Mouse (Mus musculus) intestine, embryonic 16.5 days (tissue): ENCODE data around the gene Slc25a11. TPM values are rescaled to one million over a fixed set of nuclear protein-coding genes. Genes with fewer than 3 reads are reported as not detected.
A peak's percentile ranks its signal among the peaks of the same experiment; 100 is the strongest.

Experiments
- ATAC-seq: fragments of 200-750 bp; cut with Nextera tagmentation; 2 replicates; pipeline ENCODE4 v1.8.0; 2017; ENCODE audit warnings: moderate TSS enrichment, moderate library complexity
- H3K27ac ChIP-seq: fragments of 300-500 bp; sonication (generic); 2 replicates; pipeline ENCODE4 v1.5.1; 2014; ENCODE audit warnings: mild to moderate bottlenecking, low read length
- H3K27me3 ChIP-seq: fragments of 300-500 bp; sonication (generic); replicated peaks from 2 replicates; pipeline ENCODE4 v1.6.1; 2014; ENCODE audit warnings: low read length, control low read depth, mixed read lengths; ENCODE audit not compliant: control insufficient read depth, insufficient read depth
- H3K36me3 ChIP-seq: fragments of 300-500 bp; sonication (generic); 2 replicates; pipeline ENCODE4 v1.6.1; 2014; ENCODE audit warnings: low read length, control low read depth; ENCODE audit not compliant: control insufficient read depth, insufficient read depth
- H3K4me1 ChIP-seq: fragments of 300-500 bp; sonication (generic); 2 replicates; pipeline ENCODE4 v1.6.1; 2014; ENCODE audit warnings: low read length, control low read depth, mixed read lengths; ENCODE audit not compliant: control insufficient read depth, insufficient read depth
- H3K4me2 ChIP-seq: fragments of 300-500 bp; sonication (generic); 2 replicates; pipeline ENCODE4 v1.6.1; 2014; ENCODE audit warnings: low read depth, low read length, control low read depth
- H3K4me3 ChIP-seq: fragments of 300-500 bp; sonication (generic); 2 replicates; pipeline ENCODE4 v1.5.1; 2014; ENCODE audit warnings: mild to moderate bottlenecking, low read length
- H3K9ac ChIP-seq: fragments of 300-500 bp; sonication (generic); 2 replicates; pipeline ENCODE4 v1.6.1; 2014; ENCODE audit warnings: low read depth, low read length
- H3K9me3 ChIP-seq: fragments of 300-500 bp; sonication (generic); 2 replicates; pipeline ENCODE4 v1.6.1; 2016; ENCODE audit warnings: low read length, control low read depth; ENCODE audit not compliant: control insufficient read depth
- WGBS: fragments of 180-500 bp; shearing (Covaris S2); extraction: QIAGEN DNeasy Blood & Tissue Kit; methylation state at CpG from one replicate; pipeline ENCODE4 v1.1.7; 2014; 5-methylcytosine and 5-hydroxymethylcytosine counted together
- polyA plus RNA-seq: library from polyadenylated mRNA; unstranded; fragments of >200 nt; fragmentation: Nextera tagmentation; extraction: Ambion mirVana; gene quantifications from 2 replicates; pipeline ENCODE4 v1.2.1, GENCODE M21; 2015

Gene Slc25a11
- polyA plus RNA-seq, 1 experiment from 2014 or later, result 215 TPM

DNA sequence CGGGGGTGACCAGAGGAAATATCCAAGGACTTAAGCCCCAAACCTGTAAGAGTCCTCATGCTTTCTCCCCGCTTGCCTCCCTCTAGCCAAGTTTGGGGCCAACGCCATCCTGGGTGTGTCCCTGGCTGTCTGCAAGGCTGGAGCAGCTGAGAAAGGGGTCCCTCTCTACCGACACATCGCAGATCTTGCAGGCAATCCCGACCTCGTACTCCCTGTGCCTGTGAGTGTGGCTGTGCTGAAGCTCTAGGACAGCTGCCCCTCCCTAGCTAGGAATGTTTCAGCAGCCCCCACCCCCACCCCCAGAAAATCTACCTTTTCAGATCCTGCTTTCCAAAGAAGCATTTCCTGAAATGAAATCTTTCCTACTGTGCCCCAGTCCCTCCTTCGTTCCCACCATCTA lies 11.7 kb upstream of the Slc25a11 start:
- Histone ChIP-seq H3K27ac (no peak overlapping the region), H3K4me1 (peaks cover 31% of the 10 kb centered on the region), H3K27me3 (no peaks in the 10 kb centered on the region), H3K36me3 (peaks cover 2% of the 10 kb centered on the region; the same call in 1 of the 2 replicates), H3K9ac (0 out of 2 replicates have a peak overlapping the region, but pooled peaks have one; percentile 33), H3K9me3 (no peaks in the 10 kb centered on the region), H3K4me3 (no peak overlapping the region), H3K4me2 (no peak overlapping the region)
- WGBS, result 57% methylated on average over 8 of the region's 8 CpGs
- no peak for ATAC-seq

DNA sequence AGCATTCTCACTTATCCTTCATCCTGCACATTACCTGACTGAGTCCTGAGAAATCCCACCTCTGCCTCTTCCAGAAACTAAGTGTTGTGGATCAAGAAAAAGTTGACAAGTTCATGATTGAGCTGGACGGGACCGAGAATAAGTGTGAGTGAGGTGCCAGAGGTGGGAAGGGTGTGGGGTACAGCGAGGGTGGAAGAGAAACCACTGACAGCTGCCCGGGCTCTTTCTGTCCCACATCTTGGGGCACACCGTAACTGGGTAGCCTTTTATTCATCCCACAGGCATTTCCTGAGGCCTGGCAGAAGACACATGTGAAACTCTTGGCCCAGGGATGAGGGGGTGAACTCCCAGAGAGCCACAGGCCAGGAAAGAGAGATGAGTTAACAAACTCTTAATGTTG lies 11.2 kb upstream of the Slc25a11 start:
- peaks cover 2% of the 10 kb centered on the region; the same call in 1 of the 2 replicates for H3K36me3 ChIP-seq
- 85% methylated on average over 5 of the region's 5 CpGs for WGBS
- H3K9ac ChIP-seq, result no peak overlapping the region
- no peaks in the 10 kb centered on the region for H3K27me3 ChIP-seq
- no peaks in the 10 kb centered on the region for H3K9me3 ChIP-seq
- peaks cover 31% of the 10 kb centered on the region for H3K4me1 ChIP-seq
- no peak overlapping the region for H3K27ac ChIP-seq
- H3K4me3 ChIP-seq, result no peak overlapping the region
- no peak overlapping the region for H3K4me2 ChIP-seq
- no peak for ATAC-seq

DNA sequence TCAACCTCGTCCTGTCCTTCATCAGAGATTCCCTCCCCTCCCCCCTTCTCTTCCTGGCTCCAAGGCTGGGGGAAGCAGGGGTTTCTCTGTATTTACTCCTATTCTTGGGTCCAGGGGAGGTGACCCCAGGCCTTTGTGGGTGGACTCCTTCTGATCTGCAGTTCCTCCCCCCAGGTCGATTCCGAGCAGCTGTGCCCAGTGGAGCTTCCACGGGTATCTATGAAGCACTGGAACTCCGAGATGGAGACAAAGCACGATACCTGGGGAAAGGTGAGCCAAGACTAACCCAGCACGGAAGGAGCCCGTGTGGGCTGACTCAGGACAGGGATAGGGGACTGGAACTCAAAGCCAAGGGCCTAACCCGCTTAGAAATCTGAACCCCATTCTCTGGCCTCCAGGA lies 10.7 kb upstream of the Slc25a11 start:
- 62% methylated on average over 9 of the region's 9 CpGs for WGBS
- no peak overlapping the region for H3K27ac ChIP-seq
- no peak overlapping the region for H3K9ac ChIP-seq
- ATAC-seq, result no peak
- H3K9me3 ChIP-seq, result no peaks in the 10 kb centered on the region
- no peaks in the 10 kb centered on the region for H3K27me3 ChIP-seq
- no peak overlapping the region for H3K4me2 ChIP-seq
- H3K4me1 ChIP-seq, result peaks cover 31% of the 10 kb centered on the region
- peaks cover 2% of the 10 kb centered on the region; the same call in 1 of the 2 replicates for H3K36me3 ChIP-seq
- no peak overlapping the region for H3K4me3 ChIP-seq

DNA sequence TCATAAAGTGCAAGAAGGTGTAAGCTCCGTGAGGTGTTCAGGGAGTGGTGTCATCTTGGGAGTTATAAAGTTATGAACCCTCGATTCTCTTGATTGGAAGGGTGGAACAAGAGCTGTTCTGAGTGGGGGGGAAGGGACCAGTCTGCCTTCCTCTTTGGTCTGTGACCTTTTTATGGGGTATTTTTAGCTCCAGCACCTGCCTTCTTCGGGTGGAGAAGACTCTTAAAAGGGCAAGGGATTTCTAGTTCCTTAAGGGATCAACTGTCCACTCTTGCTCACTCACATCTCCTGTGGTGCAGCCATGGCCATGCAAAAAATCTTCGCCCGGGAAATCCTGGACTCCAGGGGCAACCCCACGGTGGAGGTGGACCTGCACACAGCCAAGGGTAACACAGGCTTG lies 10.3 kb upstream of the Slc25a11 start:
- Histone ChIP-seq H3K9me3 (no peaks in the 10 kb centered on the region), H3K9ac (no peak overlapping the region), H3K27ac (no peak overlapping the region), H3K4me3 (no peak overlapping the region), H3K4me1 (peaks cover 34% of the 10 kb centered on the region), H3K4me2 (no peak overlapping the region), H3K36me3 (peaks cover under 1% of the 10 kb centered on the region; the same call in 1 of the 2 replicates), H3K27me3 (no peaks in the 10 kb centered on the region)
- 35% methylated on average over 6 of the region's 6 CpGs for WGBS
- no peak for ATAC-seq

DNA sequence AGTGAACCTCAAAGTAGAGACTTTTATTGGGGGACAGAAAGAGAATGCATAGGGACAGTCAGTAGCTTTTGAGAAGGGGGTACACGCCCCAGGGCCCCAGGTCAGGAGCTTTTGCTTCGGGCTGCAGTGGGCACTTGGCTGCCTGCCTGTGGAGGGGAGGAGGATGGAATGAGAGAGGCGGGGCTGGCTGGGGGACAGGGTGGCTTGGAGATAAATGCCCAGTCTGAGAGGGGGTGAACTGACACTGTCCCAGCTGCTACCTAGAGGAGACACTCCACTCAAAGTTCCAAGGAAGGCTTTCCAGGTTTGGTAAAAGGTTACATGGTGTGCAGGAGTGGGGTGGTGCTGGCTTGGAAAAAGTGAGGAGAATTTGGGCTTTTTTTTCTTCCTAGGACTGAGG lies 9.7 kb upstream of the Slc25a11 start, which contains the start of gene Eno3:
Eno3 (plus strand) TSS at position 239 of the 400 bp plus-strand sequence.
- peak within 1 kb of the TSS; percentile 100 for H3K9ac ChIP-seq
- H3K27me3 ChIP-seq, result no peaks in the 10 kb centered on the region
- H3K4me2 ChIP-seq, result peak within 1 kb of the TSS; percentile 94
- no peaks in the 10 kb centered on the region for H3K9me3 ChIP-seq
- peak within 1 kb of the TSS; percentile 99 for H3K4me3 ChIP-seq
- H3K4me1 ChIP-seq, result peaks cover 39% of the 10 kb centered on the region
- ATAC-seq, result no peak
- WGBS, result 16% methylated on average over 3 of the region's 3 CpGs
- H3K36me3 ChIP-seq, result no peaks in the 10 kb centered on the region
- peak within 1 kb of the TSS; percentile 100 for H3K27ac ChIP-seq

DNA sequence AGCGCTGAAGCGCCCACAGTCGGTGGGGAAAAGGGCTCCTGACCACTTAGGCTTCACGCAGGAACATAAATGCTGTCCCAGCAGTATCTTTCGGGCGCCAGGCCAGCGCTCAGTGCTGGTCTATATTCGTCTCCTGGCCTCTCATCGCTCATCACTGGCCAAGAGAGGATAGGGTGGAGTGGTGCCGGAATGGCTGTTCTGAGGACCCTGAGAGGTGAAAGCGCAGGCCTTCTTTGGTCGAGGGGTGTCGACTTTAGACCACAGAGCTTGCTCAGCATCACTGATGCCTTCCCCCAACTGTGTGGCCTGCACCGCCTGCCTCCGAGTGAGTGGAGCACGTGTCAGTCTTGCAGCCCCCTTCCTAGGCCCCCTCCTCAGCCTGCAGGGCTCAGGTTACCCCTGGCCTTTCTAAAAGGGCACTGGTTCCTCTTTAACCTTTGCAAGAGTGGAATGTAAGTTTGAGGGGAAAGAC lies 9.2 kb upstream of the Slc25a11 start:
- peak overlapping the region; percentile 99 for H3K4me3 ChIP-seq
- no peaks in the 10 kb centered on the region for H3K9me3 ChIP-seq
- H3K4me2 ChIP-seq, result peak overlapping the region; percentile 94
- peak overlapping the region; percentile 100 for H3K27ac ChIP-seq
- peak overlapping the region; percentile 100 for H3K9ac ChIP-seq
- 8% methylated on average over 16 of the region's 16 CpGs for WGBS
- ATAC-seq, result no peak
- peaks cover 43% of the 10 kb centered on the region for H3K4me1 ChIP-seq
- H3K27me3 ChIP-seq, result no peaks in the 10 kb centered on the region
- 0 out of 2 replicates have a peak, but pooled peaks cover 1% of the 10 kb centered on the region for H3K36me3 ChIP-seq

DNA sequence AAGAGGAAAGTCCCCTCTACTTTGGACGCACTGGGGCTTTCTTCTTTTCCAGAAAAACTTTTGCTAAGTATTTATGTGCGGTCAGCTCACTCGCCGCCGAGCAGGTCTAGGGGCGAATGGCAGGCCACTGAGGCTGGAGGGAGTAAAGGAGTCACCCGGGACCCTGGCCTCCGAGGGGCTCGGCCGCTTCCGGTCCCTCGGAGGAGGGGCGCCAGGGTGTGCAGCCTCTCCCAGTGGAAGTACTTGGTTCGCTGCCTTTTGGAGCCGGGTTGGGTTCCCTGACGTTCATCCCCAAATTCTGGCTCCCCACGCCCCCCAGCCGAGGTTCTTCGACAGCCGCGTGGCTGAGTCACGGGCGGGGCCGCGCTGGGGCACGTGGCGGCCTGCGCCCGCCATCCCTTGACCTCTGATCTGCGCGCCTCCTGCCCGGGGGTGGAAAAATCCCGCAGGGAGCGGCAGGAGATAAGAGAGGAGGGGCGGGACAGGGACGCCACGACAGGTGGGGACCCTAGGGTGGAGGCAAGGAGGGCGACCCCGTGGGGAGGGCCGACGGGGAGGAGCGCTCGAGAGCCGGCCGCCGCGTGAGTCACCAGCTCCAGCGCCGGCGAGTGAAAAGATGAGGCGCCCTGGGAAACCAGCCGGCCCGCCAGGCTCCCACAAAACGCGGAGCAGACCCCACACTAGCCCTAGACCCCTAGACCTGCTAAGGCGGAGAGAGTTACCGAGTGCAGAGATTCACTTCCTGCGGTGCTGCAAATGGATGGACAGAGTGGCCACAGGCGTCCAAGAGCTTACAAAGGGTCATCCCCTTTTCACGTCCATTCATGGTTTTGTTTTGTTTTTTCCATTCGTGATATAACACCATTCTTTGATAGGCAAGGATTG lies 8.5 kb upstream of the Slc25a11 start:
- ATAC-seq, result peak; percentile 47
- H3K4me1 ChIP-seq, result peaks cover 49% of the 10 kb centered on the region

DNA sequence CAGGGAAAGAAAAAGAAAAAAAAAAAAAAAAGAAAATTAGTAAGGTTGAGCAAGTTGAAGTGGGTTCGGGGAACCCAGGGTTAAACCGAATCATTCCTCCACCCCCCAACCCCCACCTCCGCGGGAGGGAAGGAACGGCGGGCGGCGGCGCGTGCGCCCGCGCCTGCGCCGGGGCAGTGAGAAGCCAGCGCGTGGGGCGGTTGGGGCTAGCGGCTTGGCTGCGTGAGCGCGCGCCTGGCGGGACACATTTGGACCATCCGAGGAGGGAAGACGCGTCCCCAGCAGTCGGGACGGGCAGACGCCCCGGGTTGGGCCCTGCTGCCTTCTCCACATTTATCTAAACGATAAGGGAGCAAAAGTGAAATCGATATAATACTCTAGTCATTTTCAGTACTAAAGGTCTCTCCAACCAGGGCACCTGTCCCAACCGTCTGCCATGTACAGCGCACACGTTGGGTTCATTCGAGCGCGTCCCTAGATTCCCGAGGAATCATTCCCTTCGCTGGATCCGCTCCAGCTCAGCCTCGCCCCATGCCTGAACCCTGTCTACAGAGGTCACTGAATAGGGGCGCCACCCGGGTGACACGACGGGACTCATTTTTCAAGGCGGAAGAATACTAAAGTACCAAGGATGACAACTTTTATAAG lies 7.8 kb upstream of the Slc25a11 start:
- H3K4me3 ChIP-seq, result peak overlapping the region; percentile 99
- H3K27me3 ChIP-seq, result no peaks in the 10 kb centered on the region
- H3K4me1 ChIP-seq, result peaks cover 57% of the 10 kb centered on the region
- no peaks in the 10 kb centered on the region for H3K9me3 ChIP-seq
- peak overlapping the region; percentile 94 for H3K4me2 ChIP-seq
- WGBS, result under 1% methylated on average over 48 of the region's 48 CpGs
- H3K36me3 ChIP-seq, result peaks cover 9% of the 10 kb centered on the region
- peak overlapping the region; percentile 100 for H3K9ac ChIP-seq
- peak overlapping the region; percentile 100 for H3K27ac ChIP-seq
- peak; percentile 62 for ATAC-seq

More for the DNA sequence above, 8.5 kb upstream of the Slc25a11 start:
- no peaks in the 10 kb centered on the region for H3K27me3 ChIP-seq
- H3K36me3 ChIP-seq, result peaks cover 7% of the 10 kb centered on the region
- H3K9ac ChIP-seq, result peak overlapping the region; percentile 100
- under 1% methylated on average over 61 of the region's 61 CpGs for WGBS
- peak overlapping the region; percentile 94 for H3K4me2 ChIP-seq
- H3K4me3 ChIP-seq, result peak overlapping the region; percentile 99
- no peaks in the 10 kb centered on the region for H3K9me3 ChIP-seq
- H3K27ac ChIP-seq, result peak overlapping the region; percentile 100

DNA sequence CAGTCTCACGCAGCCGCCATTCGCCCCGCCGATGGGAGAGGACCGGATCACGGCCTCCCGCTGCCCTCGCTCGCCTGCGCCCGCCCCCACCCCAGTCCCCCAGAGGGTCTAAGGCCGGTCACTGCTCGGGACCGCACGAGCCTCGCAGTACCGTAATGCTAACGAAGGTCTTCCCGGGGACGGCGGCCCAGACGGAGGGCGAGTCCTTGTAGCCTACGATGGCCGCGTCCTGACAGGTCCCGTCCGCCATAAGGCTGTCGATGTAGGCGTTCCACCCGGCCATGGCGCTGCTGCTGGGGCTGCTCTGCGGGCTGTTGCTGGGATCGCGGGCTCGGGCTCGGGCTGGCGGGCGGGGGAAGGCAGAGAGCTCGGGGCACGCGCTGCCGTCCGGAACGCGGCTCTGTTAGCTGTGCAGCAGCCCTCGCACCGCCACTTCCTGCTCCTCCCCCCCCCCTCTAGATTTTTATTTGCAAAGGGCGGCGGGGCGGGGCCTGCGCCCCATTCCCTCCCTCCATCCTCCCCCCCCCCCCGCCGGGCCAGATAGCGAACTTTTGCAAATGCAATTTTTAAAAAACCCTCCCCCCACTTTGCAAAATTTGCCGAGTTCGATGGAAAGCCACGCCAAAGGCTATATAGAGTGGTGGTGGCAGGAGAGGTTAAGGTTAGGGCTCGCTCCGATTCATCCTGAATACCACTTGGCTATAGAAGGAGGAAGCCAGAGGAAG lies 7.1 kb upstream of the Slc25a11 start, which contains the start of gene Pfn1:
Pfn1 (minus strand) TSS at position 447 of the 725 bp plus-strand sequence.
- Histone ChIP-seq H3K36me3 (peaks cover 11% of the 10 kb centered on the region), H3K4me2 (peak within 1 kb of the TSS; percentile 94), H3K4me3 (peak within 1 kb of the TSS; percentile 99), H3K4me1 (peaks cover 60% of the 10 kb centered on the region), H3K27ac (peak within 1 kb of the TSS; percentile 100), H3K27me3 (no peaks in the 10 kb centered on the region), H3K9me3 (no peaks in the 10 kb centered on the region), H3K9ac (peak within 1 kb of the TSS; percentile 100)
- WGBS, result under 1% methylated on average over 56 of the region's 61 CpGs
- ATAC-seq, result peak; percentile 38
